Mouse (Mus musculus): Measurements from ENCODE around the gene Axdnd1.

Gene Axdnd1

DNA sequence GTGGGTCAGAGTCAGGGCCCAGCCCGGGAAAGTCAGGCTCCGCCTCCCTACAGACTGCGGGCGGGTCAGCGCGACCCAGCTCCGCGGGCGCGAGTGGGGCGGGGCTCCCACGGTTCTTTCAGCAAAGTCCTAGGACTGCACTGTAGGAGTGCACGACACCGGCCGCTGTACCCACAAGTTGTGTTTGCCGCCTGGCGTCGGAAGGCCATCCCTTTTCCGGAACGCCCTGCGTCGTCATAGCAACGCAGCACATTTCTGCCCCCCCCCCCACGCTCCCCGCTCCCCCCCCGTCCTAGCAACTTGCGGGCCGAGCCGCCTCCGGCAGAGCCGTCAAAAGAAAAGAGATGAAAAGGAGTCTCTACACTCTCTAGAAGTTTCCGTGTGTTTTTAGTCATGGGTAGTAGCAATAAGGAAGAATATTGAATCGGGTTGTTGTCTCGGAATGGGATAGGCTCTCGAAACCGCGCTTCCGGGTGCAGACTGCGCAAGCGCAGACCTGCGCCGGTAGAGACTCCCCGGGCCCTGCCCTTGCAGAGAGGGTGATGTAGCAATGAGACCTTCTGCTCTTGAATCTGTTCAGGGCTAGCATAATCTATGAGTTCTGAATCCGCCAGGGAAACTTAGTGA, at the start of gene Axdnd1:
TSS of gene Axdnd1 (minus strand) at position 489 of the 627 bp plus-strand sequence.
- WGBS, result under 1% methylated on average over 44 of the region's 44 CpGs

DNA sequence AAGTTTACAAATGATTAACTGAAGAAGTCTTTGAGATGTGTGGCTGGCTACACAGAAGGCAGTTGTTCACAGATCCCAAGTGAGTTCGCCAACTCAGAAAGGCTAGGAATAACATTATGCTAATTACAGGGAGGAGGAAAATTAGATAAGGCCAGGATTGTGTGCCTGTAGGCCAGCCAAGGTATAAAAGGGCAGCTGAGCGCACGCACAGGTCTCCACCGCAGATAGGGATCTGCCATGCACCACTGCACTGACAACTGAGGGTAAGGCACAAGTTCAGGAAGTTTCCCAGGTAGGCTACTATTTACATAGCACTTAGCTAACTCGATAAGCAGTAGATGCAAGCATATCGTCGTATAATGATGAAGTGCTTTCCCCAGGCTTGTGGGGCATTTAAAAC, 49.6 kb upstream of the Axdnd1 start:
- 61% methylated on average over 7 of the region's 7 CpGs for WGBS

DNA sequence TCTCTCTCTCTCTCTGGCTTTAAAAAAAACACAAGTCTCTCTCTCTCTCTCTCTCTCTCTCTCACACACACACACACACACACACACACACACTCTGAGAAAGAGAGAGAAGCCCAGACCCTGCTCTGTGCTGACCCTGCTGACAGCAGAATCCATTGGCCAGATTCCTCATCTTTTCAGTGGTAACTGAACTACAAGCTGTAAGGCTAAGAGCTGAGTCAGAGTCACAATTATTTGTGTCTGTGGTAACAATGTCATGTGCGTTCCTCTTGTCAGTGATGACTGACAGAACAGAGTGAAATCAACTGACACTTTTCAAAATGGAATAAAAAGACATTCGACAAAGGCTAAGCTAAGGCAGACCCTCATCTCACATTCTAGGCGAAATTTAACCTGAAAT, 47.6 kb upstream of the Axdnd1 start:
- WGBS, result 84% methylated on average over 3 of the region's 3 CpGs

DNA sequence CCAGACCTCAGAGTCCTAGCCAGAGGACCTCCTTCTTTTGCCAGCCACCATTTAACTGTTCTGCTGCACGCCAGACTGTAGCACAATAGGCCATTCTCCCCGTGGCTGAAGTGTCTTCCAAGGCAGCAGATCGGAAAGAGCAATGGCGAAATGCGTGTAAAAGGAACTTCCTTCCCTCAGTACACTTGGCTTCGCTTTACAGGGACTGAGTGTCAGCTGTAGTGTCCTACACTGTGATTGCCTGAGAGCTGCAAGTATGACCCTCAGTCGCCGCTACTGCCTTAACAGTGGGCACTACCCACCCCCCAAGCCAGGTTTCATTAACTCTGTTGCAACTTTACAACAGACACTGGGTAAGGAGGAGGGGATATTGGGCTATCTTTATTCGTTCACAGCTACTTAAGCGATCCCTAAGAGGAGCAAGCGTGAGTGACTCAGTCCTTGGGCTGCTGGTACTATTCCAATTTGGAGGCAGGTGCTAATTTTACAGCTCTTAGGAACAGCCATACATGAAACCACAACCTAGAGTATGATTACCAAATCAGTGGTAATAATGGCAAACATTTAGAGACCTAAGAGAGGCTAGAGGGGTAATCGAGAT, 46.8 kb upstream of the Axdnd1 start:
- WGBS, result 58% methylated on average over 12 of the region's 12 CpGs

DNA sequence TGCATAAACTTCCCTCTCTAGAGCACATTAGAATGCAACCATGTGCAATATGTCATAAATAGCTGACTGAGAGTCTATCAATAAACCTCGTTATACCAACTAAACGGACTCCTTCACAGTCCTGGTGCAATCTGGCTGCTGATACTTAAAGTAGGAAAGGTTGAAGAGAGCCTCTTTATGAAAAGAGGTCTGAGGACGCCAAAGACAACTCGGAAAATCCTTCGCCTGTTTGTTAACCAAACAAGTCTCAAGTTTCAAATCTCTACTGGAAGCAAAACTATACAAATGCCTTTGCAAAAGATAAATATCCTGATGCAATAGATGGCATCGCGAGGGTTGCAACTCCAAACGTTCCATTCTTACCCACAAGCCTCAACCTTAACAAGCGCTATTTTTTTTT, 44.0 kb upstream of the Axdnd1 start:
- WGBS, result 82% methylated on average over 9 of the region's 9 CpGs

DNA sequence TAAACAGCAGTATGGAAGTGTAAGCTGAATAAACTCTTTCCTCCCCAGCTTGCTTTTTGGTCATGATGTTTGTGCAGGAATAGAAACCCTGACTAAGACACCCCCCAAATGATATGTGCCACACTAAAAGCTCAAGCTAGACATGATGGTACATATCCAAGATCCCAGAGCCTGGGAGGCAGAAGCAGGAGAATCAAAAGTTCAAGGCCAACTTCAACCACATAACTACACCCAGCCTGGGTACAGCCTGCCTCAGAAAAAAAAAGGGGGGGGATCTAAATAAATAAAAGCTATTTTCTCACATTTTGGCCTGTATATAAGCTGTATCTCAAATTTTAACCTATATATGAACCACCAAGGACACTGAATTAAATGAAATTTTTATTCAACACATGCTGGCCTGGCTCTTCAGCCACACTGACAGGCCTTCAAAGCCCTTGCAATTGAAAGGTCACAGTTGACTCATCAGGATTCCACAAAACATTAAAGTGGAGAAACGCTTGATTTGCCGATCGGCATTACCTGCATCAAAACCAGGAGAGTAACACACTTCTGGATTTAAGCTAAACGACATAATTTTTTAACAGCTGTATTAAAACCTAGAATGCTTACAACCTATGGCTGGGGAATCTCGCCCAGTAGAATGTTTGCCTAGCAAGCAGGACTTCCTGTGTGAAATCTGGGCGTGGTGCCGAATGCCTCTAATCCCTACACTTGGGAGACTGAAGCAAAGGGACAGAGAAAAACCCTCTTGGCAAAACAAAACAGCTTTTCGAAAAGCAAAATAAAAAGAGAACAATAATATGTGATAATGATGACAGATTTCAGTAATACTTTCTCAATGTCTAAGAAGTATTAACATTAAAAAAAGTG, 43.3 kb upstream of the Axdnd1 start:
- 85% methylated on average over 8 of the region's 8 CpGs for WGBS

DNA sequence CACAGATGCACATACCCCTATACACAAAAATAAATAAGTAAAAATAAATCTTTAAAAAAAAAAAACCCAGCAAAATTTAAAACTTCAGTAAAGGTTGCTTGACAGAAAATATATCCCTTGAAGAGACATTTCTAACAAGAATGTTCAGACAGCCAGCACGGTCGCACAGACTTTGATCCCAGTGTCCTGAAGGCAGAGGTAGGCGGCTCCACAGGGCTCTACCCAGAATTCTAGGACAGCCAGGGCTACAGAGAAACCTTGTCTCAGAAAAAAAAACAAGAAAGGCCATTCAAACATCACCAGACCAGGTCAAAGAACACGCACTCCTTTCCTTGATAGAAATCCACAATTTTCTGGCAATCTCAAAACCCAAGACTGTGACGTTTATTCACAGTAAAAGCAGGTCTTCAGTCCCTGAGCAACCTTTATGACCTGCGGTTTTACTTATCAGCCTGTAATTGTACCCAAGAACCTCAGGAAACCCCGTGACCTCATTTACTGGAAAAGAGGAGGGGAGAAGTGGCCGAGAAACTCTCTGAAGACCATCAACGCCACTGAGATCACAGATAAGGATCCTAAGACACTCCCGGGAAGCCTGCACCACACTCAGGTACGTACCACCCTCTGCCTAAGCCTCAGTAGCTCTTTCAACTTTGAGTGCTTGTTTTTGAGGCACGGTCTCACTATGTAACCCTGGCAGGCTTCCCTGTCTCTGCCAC, 41.5 kb upstream of the Axdnd1 start:
- WGBS, result 93% methylated on average over 12 of the region's 12 CpGs

DNA sequence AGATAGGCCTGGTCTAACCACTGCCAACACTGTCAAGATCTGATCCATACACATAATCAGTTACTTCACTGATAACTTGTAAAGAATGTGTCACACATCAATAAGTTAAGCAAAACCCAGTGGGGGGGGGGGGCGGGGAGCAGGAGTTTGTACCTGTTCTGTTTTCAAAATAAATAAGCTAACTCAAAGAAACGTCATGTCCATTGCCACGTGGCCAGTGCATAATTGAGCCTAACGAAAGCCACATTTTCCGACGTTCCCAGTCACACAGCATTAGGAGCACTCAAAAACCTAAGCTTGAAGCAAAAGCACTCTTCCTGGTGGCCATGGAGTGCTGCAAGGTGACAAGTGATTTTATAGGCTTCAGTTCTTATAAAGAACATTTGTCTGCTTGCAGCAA, 40.1 kb upstream of the Axdnd1 start:
- 88% methylated on average over 6 of the region's 6 CpGs for WGBS

DNA sequence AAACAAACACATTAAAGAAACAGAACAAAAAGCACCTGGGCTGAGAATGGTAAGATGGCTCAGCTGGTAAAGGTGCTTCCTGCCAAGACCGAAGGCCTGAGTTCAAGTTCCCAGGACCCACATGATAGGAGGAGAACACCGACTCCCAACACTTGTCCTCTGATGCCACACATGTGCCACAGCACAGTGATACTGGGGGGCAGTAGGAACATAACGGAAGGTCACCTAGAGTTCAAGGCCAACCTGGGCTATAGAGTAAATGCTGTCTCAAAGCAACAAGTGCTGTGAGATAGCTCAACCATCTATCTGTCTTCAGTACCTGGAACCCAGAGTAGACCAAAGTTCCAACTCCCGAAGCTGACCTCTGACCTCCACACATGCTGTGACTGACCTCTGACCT, 39.3 kb upstream of the Axdnd1 start:
- WGBS, result 97% methylated on average over 4 of the region's 4 CpGs

DNA sequence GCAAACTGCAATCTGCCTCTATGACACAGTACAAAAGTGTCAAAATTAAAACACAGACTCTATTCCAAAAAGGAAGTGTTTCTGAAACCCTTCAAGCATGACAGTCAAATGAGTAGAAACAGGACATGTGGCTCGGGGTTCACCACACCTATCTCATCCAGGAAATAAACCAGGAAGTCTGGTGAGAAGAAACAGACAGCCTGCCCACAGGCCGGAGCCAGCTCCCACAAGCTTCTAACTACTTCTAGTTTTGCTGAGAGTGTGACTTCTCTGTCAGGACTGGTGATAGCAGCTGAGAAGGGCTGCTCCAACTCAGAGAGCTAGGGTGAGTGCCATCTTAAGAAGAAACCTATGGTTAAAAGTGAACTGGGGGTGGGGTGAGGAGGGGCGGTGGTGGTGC, 38.7 kb upstream of the Axdnd1 start:
- WGBS, result 75% methylated on average over 3 of the region's 3 CpGs

DNA sequence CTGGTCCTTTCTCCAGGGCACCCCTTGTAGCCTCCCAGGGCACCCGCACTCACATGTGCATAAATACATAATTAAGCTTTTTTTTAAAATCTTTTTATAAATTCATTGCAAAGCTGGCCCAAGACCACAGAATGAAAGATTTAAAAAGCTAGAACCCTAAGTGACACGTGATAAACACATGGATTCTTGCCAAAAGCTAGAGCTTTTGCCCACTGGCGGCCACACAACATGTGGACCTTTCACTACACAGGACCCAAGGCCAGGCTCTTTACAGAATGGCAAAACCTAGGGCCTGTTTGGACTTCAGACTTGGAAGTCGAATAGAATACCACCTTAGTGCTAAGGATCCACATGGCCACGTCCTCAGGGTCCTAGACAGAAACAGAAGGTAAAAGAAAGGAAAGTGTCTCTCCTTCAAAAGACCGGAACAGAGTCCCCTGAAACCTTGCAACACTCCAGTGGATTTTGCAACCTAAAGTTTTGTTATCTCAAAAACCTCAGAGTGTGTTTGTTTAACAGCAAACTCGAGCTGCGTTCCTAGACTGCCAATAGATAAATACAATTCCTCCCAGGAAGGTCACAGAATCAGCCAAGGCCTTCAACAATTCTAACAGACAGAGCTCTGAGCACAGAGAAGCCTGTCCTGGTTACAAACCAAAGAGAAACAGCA, 37.6 kb upstream of the Axdnd1 start:
- WGBS, result 80% methylated on average over 8 of the region's 8 CpGs

DNA sequence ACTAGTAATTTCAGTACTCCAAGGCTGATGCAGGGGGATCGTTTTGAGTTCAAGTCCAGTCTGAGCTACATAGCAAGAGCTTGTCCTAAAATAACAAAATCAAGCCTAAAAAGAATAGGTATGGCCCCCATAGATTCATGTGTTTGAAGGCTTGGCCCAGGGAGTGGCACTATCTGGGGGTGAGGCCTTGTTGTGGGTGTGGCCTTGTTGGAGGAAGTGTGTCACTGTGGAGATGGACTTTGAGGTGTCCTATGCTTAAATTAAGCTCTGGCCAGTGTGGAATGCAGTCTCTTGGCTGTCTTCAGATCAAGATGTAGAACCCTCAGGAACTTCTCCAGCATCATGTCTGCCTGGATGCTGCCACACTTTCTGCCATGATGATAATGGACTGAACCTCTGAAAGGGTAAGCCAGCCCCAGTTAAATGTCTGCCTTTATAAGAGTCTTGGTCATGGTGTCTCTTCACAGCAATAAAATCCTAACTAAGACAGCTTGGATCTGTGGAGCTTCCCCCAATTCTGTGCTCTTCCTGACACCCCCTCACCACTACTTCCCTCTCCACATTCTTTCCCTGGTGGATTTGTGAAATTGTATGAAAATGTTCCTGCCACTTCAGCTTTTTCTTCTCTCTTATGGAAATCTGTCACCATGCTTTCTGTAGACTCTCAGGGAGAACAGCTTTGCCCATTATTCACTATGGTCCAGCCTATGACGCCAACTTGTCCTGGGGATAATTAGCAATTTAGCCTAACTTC, 34.2 kb upstream of the Axdnd1 start:
- 78% methylated on average over 2 of the region's 2 CpGs for WGBS

DNA sequence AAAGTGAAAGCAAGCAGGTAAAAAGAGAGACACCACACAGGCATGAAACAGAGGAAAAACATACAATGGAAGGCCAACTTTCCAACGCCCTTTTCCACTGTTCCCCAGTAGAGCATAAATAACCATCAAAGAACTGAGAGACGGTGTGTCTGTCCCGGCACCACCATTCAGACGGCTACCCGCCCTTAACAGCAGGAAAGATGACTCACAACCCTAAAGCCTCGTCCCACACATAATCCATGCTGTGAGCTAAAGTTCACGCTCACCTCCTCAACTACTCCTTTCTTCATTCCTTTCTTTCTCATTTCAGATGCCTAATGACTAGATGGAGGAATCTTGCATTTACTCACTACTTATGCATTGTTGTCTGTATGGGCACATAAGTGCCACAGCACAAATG, 33.4 kb upstream of the Axdnd1 start:
- WGBS, result 60% methylated on average over 7 of the region's 7 CpGs

DNA sequence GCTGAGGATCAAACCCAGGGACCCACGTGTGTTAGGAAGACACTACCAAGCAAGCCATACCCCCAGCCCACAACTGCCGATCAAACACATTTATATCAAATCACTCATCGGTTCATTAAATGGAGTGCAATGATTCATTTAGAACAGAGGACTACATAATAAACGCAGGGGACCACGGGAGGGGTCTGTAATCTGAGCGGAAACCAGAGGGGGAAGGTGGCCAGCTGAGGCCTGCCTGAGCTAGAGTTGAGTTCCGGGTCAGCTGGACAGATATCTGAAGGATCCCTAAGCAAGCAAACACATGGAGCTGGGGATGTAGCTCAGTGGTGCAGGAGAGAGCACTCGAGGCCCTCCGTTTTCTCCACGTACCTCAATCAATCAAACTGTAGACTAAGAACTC, 32.9 kb upstream of the Axdnd1 start:
- 86% methylated on average over 10 of the region's 10 CpGs for WGBS

DNA sequence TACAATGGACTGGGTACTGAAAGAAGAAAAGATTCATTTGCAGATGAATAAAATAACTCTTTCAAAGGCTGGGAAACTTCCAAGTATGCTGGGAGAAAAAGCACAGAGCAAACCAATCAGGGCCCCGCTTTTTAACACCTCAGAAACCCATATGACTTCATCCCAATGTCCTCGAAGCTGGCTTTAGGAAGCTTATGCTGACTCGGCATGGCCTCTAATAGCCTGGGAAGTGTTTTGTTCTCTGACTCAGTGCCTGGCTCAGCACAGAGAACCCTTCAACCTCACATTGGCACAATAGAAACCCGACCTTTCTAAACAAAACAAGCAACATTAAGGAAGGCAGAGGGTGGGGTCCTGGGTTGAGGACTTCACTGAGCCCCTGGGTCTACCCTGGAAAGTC, 29.5 kb upstream of the Axdnd1 start:
- 43% methylated on average over 4 of the region's 4 CpGs for WGBS

DNA sequence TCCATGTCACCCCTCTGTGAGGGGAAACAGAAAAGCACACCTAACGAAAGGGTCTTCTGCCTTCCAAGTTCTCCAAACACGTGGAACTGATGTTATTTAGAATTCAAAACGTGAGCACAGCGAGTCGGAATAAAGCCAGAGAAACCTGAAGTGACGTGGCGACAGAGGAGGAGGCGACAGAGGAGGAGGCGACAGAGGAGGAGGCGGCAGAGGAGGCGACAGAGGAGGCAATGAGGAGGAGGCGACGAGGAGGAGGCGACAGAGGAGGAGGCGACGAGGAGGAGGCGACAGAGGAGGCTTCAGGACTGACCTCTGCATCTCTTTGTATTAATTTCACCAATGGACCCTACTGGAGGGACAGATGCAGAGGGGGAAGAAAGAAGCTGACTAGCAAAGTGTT, 28.7 kb upstream of the Axdnd1 start:
- WGBS, result 71% methylated on average over 17 of the region's 17 CpGs

DNA sequence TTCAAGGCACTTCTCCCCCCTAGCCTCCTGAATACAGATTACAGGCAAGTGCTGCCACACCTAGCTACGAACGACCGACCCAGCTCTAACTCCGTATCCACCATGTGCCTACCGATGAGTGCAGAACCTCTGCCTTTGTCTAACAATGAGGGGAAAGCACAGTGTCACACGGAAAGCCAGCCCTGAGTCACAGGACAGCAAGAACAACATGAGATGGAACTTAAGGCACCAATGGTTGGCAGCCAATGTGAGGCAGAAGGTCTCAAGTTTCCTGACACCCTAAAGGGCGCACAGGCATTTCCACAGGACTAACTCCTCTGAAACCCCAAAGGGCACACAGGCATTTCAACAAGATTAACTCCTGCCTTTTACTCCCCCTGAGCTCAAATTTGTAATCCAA, 28.1 kb upstream of the Axdnd1 start:
- WGBS, result 91% methylated on average over 7 of the region's 7 CpGs

DNA sequence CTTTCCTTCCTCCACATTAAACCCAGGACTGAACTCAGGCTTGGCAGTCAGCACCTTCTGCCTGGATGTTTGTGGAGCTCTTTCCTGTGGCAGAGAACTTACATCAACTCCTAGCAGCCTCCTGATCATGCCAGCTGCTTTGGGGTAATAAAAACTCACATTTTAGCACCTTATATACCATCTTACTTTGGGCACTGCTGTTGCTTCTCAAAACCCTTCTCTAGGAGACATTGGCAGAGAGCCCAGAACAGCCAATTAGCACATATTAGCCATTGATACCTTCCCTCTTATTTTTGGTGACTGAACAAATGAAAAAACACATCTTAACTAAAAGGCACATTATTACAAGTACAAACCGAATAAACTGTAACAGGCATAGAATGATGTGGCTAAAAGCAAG, 24.1 kb upstream of the Axdnd1 start:
- 53% methylated on average over 1 of the region's 1 CpGs for WGBS

DNA sequence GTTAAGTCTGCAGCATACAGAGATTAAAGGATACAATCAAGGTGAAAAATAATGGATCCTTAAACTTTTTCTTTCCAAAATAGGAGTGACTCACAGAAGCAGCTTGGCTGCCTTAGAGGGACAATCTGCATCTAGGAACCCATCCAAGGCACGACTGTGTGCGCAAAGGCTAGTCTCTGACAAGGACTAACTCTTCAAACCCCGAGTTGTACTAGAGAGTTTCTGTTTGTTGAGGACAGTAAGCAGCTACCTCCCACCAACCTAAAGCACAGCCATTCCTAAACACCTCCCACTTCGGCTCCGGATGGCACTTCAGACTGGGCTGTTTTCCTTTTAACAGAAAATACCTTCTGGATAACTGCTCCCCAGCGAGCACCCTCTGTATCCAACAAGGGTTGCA, 21.8 kb upstream of the Axdnd1 start:
- 41% methylated on average over 6 of the region's 6 CpGs for WGBS

DNA sequence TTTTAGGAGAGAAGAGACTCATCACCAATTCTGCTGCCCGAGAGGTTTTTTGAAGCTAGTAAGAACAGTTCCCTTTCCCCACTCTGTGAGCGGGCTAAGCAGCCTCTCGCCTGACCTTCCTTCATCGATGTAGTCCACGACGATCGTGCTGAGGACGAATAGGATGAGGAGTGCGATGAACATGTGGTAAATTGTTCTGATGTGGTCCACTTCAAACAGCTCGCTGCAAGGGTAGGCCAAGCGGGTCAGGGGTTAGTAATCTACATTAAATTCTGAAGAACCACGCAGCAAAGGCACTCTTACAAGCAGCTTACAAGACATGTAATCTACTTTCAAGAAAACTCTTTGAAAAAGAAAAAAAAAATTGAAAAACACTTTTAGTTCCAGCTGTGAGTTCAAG, 21.3 kb upstream of the Axdnd1 start:
- WGBS, result 95% methylated on average over 12 of the region's 12 CpGs

DNA sequence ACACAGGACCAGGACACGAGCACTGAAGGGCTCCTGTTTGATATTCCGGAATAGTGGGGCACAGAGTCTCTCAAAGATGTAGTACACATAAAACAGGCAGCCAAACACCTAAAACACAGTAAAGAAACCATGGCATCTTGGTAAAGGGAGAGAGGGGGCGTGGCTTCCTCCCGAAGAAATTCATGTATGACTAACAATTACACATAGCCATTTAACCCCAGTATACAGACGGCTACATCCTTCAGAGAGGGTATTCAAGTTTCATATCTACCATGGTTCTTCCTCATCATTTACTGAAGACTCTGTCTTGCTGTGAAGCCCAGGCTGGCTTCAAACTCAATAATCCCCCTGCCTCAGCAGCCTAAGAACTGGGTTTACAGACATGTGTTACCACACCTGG, 16.8 kb upstream of the Axdnd1 start:
- 87% methylated on average over 5 of the region's 5 CpGs for WGBS

Data from cerebral cortex, adult 2 months (tissue).